ENCODE assay signal across 13 mouse cellular contexts in the genomic region with DNA sequence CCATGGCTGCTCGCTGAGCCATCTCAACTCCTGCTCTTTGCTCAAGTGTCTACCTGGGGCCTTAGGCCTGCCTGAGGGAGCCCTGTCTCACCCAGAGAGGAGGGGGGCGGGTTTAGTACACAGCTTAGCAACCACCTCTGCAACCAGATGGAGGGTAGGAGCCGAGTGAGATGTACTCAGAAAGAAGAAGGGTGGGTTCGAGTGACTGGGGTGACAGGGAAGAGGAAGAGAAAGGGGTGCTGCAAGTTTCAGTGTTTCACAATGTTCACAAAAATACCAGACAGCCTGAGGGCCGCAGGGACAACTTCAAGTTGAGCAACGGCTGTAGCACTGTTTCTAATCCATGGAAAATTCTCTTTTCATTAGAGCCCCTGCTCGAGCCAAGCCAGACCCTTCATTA.
DNase-seq lines count a peak whose midpoint lies in the region; ATAC-seq lines count a peak whose summit lies in the region.
"Had no signal": no experiment of that assay in that cellular context is flagged by ENCODE, and none has a peak within 500 bp of the region (broad histone marks: within the 10 kb centered on the region; RNA-seq: fewer than 3 reads in every experiment).

No protein-coding gene starts in this region.

- DNase-seq in heart, embryonic 10.5 days (ENCODE audit: low spot score) = no peak
- DNase-seq in heart, adult 9 months (ENCODE audit: low spot score in 2 of 2) = no peak
- no peak for DNase-seq in midbrain, embryonic 10.5 days (ENCODE audit: low spot score)
- DNase-seq in midbrain, embryonic 11.5 days (ENCODE audit: low spot score, missing footprints) = no peak
- no peak for DNase-seq in cerebellum, adult 11-12 months
- DNase-seq in ovary, adult 18-20 months (ENCODE audit: low spot score) = no peak
- DNase-seq: embryo, embryonic 11 days; kidney, postnatal 10 days had no signal

- no peak overlapping the region for H3K4me3 ChIP-seq in heart, embryonic 10.5 days
- H3K4me3 ChIP-seq in midbrain, embryonic 10.5 days = no peak overlapping the region
- no peak overlapping the region for H3K4me3 ChIP-seq in midbrain, embryonic 11.5 days (ENCODE audit: low read depth, low read length)
- H3K4me3 ChIP-seq: forebrain, embryonic 15.5 days; neural tube, embryonic 12.5 days had no signal

- peak overlapping the region; percentile 70 for H3K27ac ChIP-seq in heart, embryonic 10.5 days
- peak overlapping the region; percentile 63; the same call in 1 of the 2 replicates for H3K27ac ChIP-seq in midbrain, embryonic 10.5 days (replicated peaks)
- no peak overlapping the region for H3K27ac ChIP-seq in midbrain, embryonic 11.5 days (ENCODE audit: low read depth, low read length)
- H3K27ac ChIP-seq: forebrain, embryonic 15.5 days; hindbrain, embryonic 14.5 days; neural tube, embryonic 12.5 days had no signal

- H3K4me1 ChIP-seq in heart, embryonic 10.5 days = peaks cover 42% of the 10 kb centered on the region
- peaks cover 51% of the 10 kb centered on the region for H3K4me1 ChIP-seq in midbrain, embryonic 10.5 days
- peaks cover 8% of the 10 kb centered on the region; the same call in 1 of the 2 replicates for H3K4me1 ChIP-seq in midbrain, embryonic 11.5 days (ENCODE audit: control insufficient read depth, insufficient read depth, low read length)

- no peak overlapping the region for H3K4me2 ChIP-seq in midbrain, embryonic 11.5 days
- H3K4me2 ChIP-seq: forebrain, embryonic 15.5 days; hindbrain, embryonic 14.5 days; neural tube, embryonic 12.5 days had no signal

- no peak for ATAC-seq in midbrain, embryonic 11.5 days (ENCODE audit: low FRiP score)
- peak; percentile 63 for ATAC-seq in granulocyte monocyte progenitor cell, adult 5-6 weeks (replicated peaks; ENCODE audit: poor library complexity, severe bottlenecking)
- peak; percentile 68 for ATAC-seq in megakaryocyte progenitor cell, adult 5-6 weeks (replicated peaks; ENCODE audit: poor library complexity)
- ATAC-seq: forebrain, embryonic 15.5 days had no signal

- no peaks in the 10 kb centered on the region for H3K27me3 ChIP-seq in heart, embryonic 10.5 days (ENCODE audit: insufficient read depth, poor library complexity, severe bottlenecking)
- peaks cover 19% of the 10 kb centered on the region for H3K27me3 ChIP-seq in midbrain, embryonic 10.5 days (ENCODE audit: low read depth, poor library complexity, severe bottlenecking)
- H3K27me3 ChIP-seq in midbrain, embryonic 11.5 days (ENCODE audit: control insufficient read depth, insufficient read depth, low read length) = no peaks in the 10 kb centered on the region
- H3K27me3 ChIP-seq: forebrain, embryonic 15.5 days; neural tube, embryonic 12.5 days had no signal

- no peaks in the 10 kb centered on the region for H3K9me3 ChIP-seq in heart, embryonic 10.5 days
- no peaks in the 10 kb centered on the region for H3K9me3 ChIP-seq in midbrain, embryonic 10.5 days (replicated peaks)
- H3K9me3 ChIP-seq in midbrain, embryonic 11.5 days (ENCODE audit: control insufficient read depth, low read length) = no peaks in the 10 kb centered on the region
- H3K9me3 ChIP-seq: forebrain, embryonic 15.5 days; neural tube, embryonic 12.5 days had no signal

- no peaks in the 10 kb centered on the region for H3K36me3 ChIP-seq in heart, embryonic 10.5 days
- H3K36me3 ChIP-seq in midbrain, embryonic 10.5 days = no peaks in the 10 kb centered on the region
- H3K36me3 ChIP-seq in midbrain, embryonic 11.5 days (ENCODE audit: control insufficient read depth, insufficient read depth, low read length) = no peaks in the 10 kb centered on the region
- H3K36me3 ChIP-seq: forebrain, embryonic 15.5 days; neural tube, embryonic 12.5 days had no signal

- WGBS in heart, embryonic 10.5 days = 70% methylated on average over 7 of the region's 7 CpGs
- WGBS in midbrain, embryonic 10.5 days = 84% methylated on average over 7 of the region's 7 CpGs
- WGBS in midbrain, embryonic 11.5 days = 79% methylated on average over 7 of the region's 7 CpGs

- H3K9ac ChIP-seq in midbrain, embryonic 11.5 days (ENCODE audit: low read length) = no peak overlapping the region
- H3K9ac ChIP-seq: forebrain, embryonic 15.5 days; hindbrain, embryonic 14.5 days; neural tube, embryonic 12.5 days had no signal
